Mouse (Mus musculus) activated CD4-positive, CD25-positive, alpha-beta regulatory T cell, adult 4 months (primary cell): ENCODE data around the gene Cyb5d2. TPM values are rescaled to one million over a fixed set of nuclear protein-coding genes. Genes with fewer than 3 reads are reported as not detected.
"Not testable (repeated sequence)": the region's sequence is repeated elsewhere in the genome, so short reads cannot be mapped to it uniquely, and the experiment has no call there.

Experiments used
- ATAC-seq: one replicate; pipeline ENCODE4 v1.8.0; 2017
- polyA plus RNA-seq, 2 experiments: library from polyadenylated mRNA; unstranded; fragments of 100-300 nt; shearing (Covaris generic); gene quantifications; one replicate each; pipeline ENCODE4 v1.2.1; 2017

Cyb5d2 gene
- 1 to 10 TPM; 6.2 to 6.7 TPM for polyA plus RNA-seq

DNA sequence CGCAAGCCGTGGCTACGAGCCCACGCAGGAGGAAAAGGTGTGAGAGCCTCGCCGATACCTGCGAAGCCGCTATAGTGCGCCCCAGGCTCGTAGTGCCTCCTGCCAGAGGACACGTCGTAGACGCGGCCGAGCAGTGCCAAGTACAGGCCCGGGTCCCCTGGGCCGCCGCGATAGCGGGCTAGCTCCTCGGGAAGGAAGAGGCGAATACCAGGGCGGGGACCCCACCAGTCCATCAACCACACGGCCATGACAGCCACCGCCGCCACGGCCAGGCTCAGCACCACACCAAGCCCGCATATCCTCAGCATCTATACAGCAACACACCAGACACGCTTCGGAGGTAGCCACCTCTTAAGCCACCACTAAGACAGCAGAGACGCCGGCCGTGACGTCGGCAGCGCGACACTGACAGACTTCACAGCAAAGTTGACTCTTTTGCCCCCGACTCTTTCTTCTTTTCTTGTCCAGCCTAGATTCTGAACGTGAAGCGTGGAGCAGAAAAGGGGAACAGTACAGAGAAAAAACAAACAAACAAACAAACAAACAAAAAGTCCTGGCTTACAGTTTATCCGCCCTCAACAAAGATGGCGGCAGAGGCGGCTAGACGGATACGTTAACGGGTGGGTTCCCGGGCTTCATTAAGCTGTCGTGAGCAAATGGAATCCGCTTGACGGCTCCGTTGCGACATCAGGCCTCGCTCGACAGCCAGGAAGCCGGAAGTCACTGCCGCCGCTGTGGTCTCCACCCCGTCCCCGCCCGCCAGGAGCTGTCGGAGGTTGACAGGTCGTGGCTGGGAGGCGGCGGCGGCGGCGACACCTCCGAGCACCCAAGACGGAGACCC lies at the start of gene Cyb5d2, which contains the start of gene Zzef1:
Gene Cyb5d2 (minus strand): TSS at position 688 of the 841 bp plus-strand sequence.
Gene Zzef1 (plus strand): TSS at position 772 of the 841 bp plus-strand sequence.
- peak; percentile 89 for ATAC-seq

DNA sequence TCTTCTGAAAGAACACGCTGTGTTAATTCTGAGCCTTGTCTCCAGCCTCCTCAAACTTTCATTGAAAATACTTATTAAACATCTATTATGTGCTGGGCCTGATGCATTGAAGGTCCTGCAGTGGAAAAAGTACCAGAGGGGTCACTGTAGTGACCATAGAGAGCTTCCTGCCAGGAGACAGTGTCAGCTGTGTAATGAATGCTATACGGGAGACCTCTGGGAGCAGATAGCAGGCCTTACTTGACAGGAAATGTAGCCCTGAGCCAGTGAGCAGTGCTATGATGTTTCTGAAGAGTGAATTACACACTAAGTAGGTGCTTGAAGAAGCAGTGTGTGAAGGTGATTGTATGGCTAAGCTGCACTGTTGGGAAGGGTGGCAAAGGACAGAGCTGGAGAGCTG lies 49.6 kb upstream of the Cyb5d2 start:
- ATAC-seq: no peak

DNA sequence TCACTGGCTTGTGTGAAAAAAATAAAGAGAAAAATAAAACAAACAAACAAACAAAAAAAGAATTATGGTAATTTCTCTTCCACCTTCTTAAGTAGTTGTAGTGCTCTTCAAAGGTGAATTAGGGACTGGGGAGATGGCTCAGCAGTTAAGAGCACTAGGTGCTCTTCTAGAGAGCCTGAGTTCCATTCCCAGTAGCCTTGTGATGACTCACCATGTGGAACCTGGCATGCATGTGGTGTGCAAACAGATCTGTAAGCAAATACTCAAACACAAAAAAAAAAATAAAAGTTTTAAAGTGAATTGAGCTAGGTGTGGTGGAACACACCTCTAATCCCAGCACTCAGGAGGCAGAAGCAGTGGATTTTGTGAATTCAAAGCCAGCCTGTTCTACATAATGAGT lies 47.6 kb upstream of the Cyb5d2 start:
- no peak for ATAC-seq

DNA sequence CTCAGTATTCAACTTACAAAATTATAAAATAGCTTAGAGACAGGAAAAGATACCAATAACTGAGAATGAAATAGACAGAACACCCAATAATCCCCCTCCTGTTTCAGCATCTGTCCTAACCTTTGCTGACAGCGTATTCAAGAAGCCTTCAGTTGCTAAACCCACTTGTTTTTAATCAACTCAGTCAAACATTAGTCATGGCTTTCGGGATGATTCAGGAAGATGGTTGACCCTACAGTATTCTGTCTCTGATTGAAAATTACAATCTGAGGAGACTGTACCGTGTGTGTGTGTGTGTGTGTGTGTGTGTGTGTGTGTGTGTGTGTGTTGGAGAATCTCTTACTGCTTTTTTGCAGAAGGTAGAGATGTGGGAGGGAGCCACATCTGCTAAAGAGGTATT lies 46.8 kb upstream of the Cyb5d2 start:
- no peak for ATAC-seq

DNA sequence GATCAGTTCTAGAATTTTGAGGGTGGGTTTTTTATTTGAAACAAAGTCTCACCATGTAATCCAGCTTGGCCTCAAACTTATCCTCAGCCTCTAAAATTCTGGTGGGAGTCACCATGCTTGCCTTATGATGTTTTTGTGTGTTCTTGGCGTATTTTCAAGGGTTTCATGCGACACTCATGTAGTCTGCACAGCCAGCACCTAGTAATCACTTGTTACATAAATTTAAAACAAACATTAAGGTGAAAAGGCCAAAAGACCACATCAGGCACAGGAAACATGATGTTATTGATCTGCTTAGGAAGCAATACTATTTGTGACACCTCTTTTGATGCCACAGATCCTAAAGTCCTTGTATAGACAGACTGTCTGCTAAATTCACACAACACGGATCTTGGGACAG lies 33.9 kb upstream of the Cyb5d2 start:
- no peak for ATAC-seq

DNA sequence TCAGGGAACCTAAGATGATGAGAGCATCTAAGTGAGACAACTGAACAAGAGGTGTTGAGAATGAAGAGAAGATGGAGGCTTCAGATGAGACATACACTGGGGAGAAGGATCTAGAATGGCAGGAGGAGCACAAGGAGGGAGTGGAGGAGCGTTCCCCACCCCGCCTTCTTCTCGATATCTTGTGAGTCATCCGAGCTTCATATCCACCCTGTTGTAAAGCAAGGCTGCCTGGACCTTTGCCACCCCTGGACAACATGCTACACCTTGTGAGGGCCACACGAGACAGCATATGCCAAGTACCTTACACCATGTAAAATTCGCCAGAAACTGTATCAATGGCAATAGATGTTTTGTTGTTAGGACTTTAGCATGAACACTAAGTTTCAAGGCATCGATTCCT lies 25.1 kb upstream of the Cyb5d2 start:
- ATAC-seq: no peak

DNA sequence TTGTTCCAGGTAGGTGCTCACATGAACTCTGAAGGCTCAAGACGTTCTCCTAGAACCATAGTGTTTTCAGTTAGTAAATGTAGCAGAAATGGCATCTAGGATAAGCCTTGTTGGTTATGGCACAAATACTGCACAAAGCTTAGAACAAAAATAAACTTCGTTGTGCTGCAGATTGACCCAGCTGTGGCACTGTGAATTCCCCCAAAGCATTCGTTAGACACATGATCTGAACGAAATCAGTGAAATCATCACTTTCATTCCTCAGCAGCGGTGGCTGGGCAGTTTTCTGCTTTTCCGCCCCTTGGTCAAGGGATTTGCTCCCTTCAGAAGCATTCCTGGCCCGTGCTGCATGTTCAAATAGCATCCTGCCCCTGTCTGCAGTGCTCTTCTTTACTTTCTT lies 22.1 kb upstream of the Cyb5d2 start:
- no peak for ATAC-seq

DNA sequence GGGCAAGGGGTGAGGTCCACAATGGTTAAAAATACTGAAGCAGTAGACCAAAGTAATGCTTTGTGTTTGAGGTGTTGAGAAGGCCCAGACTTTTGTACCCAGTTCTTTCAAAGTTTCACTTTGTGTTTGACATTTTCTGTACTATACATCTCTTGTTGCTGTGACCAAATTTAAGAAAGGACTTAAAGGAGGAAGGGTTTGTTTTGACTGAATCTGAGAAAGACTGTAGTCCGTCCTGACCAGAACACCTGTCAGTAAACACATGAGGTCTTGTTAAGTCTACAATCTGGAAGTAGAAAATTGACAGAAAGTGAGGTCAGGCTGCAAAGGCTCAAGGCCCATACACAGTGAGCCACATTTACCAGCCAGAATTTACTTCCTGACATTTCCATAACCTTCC lies 20.9 kb upstream of the Cyb5d2 start:
- no peak for ATAC-seq

DNA sequence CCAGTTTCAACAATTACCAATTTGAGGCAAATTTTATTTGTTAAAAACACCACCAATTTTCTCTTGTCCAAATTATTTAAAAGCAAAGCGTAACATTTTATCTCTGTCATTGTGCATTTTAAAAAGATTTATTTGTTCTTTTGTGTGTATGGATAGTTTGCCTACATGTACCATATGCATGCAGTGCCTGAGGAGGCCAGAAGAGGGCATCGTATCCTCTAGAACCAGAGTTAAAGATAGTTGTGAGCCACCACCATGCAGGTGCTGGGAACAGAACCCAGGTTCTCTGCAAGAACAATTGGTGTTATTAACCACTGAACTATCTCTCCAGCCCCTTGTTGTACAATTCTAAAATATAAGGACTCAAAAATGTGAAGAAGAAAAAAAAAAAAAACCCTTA lies 18.2 kb upstream of the Cyb5d2 start:
- no peak for ATAC-seq

DNA sequence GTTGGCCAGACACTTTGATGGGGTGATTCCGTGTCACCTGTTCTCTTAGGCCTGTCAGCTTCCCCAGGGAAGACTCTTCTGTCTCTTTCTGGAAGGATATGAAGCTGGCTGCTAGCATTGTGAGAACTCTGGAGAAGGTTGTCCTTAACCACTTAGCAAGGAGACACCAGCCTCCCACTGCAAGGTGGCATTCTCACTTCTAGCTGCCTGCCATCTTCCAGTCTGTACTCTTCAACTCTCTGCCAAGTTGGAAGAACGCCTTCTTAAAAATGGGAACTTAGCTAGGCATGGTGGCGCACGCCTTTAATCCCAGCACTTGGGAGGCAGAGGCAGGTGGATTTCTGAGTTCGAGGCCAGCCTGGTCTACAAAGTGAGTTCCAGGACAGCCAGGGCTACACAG lies 17.7 kb upstream of the Cyb5d2 start:
- ATAC-seq: no peak

DNA sequence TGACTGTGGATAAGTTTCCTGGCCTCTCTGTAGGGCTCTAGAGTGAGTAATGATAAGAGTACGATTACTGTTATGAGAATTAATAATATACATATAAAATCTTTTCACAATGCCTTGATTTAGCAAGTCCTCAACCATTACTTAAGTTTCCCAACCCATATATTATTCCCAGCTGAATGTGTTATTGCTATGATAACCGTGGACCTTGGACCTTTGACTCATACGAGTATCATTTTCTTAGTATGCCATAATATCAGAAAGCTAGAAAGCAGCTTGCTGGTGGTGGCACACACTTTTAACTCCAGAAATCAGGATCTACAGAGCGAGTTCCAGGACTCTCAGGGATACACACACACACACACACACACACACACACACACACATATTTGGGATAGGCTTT lies 12.1 kb upstream of the Cyb5d2 start:
- ATAC-seq: no peak

DNA sequence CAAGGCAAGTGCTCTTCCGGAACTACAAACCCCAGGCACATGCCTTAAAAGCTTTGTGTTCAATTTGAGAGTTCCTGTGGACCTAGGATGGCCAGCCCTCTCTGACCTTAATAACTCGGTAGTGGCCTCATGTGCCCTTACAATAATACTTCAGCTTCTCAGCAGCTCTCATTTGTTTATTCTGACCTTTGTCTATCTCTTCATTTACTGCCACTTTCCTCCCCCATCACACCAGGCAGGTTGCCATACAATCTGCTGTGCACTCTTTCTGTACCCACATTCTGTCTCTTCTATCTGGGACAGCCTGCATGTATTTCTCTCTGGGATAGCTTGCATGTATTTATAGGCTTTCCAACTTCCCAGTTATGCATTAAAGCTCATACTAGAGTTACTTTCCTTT lies 10.6 kb upstream of the Cyb5d2 start:
- no peak for ATAC-seq

DNA sequence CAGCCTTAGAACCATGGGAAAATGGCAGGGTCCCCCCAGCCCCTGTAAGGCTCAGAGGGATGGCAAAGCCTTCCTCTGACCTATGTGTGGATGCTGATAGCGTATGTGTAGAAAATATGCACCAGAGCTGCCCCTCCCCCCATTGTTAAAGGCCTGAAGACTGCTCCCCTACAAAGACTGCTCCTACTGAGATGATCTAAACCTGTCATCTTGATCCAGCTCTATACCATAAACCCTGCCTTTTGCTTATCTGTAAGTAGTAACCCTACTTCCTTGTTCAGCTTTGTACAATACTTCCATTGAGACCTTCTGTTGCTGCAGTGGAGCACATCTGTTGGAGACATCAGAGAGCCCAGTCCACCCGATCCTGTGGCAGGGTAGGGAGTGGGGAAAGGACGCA lies 9.3 kb upstream of the Cyb5d2 start:
- ATAC-seq: no peak

DNA sequence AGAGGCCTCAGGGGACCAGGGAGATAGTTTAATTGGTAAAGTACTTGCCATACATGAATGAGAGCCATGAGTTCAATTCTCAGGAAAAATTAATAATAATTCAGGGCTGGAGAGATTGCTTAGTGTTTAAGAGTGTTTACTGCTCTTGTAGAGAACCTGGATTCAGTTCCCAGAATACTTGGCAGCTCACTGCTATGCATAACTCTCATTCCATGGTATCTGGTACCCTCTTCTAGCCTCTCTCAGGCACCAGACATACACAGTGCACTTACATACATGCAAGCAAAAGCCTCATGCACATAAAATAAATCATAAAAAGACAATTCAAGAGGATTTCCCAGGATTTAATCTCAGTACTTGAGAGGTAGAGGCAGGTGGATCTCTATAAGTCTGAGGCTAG lies 8.6 kb upstream of the Cyb5d2 start:
- no peak for ATAC-seq

DNA sequence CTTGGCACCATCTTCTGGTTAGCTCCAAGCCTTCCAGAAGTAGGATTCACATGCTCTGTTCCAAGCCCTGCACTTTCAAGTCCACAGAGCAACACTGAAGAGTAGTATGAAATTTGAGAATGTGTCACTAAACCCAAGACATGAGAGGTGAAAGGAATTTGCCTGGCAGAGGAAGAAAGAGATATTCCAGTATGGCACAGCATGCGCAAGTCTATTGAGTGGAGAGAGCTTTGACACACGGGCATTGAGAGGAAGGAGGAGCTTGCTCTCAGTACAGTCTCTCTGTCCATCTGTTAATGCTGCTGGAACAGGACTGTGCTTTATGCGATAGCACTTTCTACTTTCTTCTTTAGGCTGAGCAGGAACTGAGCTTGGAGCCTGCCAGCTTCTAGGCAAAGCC lies 7.1 kb upstream of the Cyb5d2 start:
- no peak for ATAC-seq

DNA sequence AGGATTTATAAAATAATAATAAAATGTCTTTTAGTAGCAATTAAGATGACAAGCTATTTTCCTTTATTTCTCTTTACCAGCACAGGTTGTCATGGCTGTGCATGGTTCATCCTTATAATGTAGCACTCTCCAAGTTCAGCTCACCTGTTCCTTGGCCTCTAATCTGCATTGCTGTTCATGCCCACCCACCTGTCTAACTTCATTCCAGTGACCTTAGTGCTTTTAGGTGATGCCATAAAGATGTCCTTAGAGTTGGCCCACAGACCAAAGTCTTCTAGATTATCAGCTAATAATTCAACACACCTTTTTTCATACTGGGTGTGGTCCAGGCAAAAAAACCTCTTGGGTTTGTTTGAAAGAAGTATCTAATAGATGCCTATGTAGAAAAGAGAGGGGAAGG lies 5.2 kb upstream of the Cyb5d2 start:
- no peak for ATAC-seq

DNA sequence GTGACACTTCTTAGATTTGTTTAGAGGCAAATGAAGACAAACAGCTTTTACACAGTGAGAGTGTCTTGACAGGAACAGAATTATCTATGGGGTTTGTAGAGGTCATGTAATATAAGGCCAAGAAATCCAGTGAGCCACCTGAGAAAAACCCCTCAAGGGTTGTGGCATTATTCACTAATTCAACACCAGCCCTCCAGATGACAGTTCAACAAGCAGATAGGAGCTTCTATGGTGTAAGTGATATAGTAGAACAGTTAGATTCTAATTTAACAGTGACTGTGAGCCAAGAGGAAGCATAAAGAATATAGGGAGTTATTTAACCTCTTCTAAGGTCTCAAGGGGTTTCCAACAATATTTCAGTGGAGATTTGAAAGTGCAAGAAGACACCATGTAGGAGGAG lies 2.2 kb upstream of the Cyb5d2 start:
- ATAC-seq: no peak

DNA sequence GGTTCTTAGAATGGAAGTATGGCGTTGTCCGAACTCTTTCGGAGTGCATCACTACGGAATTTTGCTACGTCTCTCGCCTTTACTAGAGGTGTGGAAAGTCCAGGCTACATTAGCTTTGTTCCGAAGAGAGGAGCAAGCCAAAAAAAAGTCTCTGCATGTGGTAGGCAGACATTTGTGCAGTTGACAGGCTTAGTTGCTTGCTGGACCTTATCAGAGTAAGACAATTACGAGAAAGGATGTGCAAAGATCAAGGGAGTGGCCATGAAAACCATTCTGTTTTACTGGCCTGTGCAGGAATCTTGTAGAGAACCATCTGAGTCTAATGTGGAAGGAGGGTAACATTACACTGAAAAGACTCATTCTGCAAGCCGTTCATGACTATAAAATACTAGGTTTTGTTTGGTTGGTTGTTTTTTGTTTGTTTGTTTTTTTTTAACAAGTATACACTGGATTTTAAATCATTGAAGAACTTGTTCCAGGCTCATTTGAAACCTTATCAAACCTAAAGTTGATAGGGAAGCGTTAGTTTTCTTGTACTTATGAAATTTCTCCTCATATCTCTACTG lies 914 bp upstream of the Cyb5d2 start:
- no peak for ATAC-seq

DNA sequence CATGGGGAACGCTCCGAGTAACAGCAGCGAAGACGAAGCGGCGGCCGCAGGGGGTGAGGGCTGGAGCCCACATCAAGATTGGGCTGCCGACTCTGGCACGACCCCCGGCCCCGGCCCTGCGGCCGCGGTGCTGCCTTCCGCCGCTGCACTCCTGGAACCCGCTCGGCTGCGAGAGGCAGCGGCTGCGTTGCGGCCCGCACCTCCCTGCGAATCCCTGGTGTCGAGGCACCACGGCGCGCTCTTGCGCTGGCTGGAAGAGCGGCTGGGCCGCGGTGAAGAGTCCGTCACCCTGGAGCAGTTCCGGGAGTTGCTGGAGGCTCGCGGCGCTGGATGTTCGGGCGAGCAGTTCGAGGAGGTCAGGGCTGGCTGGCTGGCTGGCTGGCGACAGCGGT lies 350 bp upstream of the Cyb5d2 start:
- peak; percentile 6 for ATAC-seq

DNA sequence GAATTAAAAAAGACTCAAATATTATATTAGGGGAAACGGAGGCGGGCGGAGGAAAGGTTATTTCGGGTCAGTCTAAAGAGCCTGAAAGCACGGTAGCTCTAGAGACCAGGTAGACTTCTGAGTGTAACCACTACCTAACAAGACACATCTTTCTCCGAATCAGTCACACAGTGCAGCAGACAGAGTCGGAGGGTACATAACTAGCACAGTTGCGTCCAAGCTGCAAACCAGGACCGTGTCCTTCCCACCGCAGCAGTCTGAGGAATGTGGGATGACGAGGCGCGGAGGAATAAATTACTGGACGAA lies 840 bp downstream of the Cyb5d2 start:
- no peak for ATAC-seq

DNA sequence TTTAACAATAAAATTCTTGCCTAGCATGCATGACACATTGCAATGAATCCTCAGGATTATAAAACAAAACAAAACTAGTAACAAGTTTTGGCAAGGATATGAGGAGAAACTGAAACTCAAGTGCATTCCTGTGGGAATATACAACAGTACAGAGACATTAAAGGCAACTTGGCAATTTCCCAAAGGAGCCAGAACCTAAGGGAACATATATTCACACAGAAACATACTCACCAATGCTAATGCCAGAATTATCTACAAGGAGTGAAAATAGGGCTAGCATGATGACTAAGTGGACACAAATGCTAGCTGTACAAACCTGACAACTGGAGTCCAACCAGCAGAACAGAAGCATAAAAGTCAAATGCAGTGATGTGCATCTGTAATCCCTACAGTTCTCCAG lies 3.9 kb downstream of the Cyb5d2 start:
- no peak for ATAC-seq

DNA sequence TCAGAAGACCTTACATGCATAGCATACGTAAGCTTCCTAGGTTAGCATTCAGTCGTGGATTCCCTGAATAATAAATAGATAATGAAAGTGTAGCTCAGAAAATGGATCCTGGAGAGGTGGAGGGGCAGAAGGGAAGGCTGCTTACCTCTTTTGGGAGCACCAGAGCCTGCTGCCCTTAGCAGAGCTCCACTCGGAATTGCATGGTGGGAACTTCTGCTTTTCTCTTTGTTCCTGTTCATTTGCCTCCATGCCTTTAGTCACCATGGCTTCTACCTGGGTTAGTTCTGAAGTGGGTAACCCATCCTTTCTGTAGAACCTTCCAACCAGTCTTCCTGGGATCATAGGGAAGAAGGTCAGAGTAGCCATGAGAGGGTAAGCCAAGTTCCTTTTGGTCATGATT lies 13.4 kb downstream of the Cyb5d2 start:
- ATAC-seq: no peak

DNA sequence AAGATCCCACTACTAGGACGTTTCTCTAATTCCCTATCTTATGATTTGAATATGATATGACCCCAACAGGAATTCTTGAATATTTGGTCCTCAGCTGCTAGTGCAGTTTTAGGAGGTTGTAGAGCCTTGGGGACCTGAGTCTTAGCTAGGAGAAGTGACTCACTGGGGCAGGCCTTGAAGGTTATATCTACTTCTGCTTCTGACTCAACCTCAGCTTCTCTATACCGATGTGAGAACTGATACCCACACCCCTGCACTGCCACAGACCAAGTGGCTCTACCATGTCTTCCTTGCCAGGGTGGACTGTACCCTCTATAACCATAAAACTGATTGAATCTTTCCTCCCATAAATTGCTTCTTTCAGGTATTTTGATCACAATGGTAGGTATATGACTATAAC lies 13.8 kb downstream of the Cyb5d2 start:
- no peak for ATAC-seq

DNA sequence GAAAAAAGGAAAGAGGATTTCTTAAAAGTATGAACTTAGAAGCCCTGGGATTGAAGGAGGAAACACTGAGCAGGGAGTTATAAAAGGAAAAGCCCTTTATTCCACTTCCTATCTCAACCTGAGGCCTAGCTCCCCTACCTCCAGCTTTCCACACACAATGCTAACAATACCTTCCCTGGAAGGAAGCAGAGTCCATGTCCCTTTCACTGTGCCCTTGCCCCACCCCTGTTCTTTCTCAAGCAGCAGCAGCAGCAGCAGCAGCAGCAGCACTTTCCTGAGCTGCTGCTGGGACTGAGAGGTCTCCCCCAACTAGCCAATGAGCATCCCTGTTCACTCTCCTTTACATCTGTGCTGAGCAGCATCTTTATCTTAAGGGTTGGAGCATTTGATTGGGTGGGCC lies 17.0 kb downstream of the Cyb5d2 start:
- ATAC-seq: no peak

DNA sequence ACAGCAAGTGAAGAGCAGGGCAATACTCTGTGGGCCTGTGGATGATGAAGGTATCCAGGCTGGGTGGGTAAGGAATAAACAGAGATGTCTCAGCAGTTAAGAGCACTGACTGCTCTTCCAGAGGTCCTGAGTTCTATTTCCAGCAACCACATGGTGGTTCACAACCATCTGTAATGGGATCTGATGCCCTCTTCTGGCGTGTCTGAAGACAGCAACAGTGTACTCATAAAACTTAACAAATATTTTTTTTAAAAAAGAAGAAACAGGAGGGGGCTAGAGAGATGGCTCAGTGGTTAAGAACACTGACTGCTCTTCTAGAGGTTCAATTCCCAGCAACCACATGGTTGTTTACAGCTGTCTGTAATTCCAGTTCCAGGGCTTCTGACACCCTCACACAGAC lies 23.3 kb downstream of the Cyb5d2 start:
- not testable (repeated sequence) for ATAC-seq
